Mouse (Mus musculus): Measurements from ENCODE around the gene Prpf6.
A peak's percentile ranks its signal among the peaks of the same experiment; 100 is the strongest.

Gene Prpf6

DNA sequence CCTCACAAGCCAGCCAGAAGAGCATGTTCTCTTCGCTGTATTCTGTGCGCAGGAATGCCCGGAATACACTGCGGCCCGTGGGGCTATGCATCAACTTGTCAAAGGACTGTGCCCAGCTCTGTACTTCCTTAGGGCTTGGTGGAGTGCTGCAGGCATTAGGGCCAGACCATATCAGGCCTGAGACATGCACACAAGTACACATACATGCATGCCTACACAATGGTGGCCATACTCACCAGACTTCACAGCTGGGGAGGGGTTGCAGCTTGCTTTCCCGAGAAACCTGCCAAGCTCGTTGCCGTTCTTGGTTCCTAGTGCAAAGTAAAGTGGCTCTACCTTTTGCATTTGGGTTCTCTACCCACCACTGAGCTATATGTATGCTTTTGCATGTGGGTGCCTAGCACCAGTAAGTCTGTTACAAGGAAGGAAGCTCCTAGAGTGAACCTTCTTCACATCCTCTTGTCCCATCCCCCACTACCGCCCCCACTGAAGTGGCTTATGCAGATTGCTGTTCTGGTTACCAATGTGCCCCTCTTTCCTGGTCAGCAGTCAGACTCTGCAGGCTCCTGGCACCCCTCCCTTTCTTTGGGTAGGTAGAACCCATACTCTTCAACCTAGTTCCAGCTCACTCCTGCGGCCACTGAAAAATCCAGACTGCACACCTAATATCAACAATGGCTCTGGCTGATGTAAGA lies 97.9 kb downstream of the Prpf6 start:
- no peak for DNase-seq (ENCODE audit: low spot score)

DNA sequence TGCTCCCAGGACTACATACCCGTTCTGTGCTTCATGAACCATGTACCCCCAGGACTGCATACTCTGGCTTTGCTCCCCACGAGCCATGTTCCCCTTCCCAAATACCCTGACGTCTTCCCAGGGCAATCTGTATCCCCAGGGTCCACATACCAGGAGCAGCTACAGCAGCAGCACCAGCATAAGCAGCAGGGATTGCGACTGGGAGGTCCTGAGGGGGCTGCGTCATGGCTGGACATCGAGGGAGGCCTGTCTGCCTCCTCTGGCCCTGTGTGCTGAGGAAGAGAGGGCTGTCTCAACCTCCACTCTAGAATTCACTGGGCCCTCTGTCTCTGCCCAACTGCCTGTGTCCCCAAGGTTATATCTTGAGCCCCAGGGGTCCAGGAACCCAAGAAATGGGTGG lies 99.4 kb downstream of the Prpf6 start:
- no peak for DNase-seq (ENCODE audit: low spot score)

- DNase-seq (ENCODE audit: low spot score): no peak
Observed at GRCm38 (mm10) chr2:181691571-181691970, 99.9 kb downstream of the Prpf6 start.

- DNase-seq (ENCODE audit: low spot score): no peak
Observed at GRCm38 (mm10) chr2:181692304-181692703, 100.6 kb downstream of the Prpf6 start.

DNA sequence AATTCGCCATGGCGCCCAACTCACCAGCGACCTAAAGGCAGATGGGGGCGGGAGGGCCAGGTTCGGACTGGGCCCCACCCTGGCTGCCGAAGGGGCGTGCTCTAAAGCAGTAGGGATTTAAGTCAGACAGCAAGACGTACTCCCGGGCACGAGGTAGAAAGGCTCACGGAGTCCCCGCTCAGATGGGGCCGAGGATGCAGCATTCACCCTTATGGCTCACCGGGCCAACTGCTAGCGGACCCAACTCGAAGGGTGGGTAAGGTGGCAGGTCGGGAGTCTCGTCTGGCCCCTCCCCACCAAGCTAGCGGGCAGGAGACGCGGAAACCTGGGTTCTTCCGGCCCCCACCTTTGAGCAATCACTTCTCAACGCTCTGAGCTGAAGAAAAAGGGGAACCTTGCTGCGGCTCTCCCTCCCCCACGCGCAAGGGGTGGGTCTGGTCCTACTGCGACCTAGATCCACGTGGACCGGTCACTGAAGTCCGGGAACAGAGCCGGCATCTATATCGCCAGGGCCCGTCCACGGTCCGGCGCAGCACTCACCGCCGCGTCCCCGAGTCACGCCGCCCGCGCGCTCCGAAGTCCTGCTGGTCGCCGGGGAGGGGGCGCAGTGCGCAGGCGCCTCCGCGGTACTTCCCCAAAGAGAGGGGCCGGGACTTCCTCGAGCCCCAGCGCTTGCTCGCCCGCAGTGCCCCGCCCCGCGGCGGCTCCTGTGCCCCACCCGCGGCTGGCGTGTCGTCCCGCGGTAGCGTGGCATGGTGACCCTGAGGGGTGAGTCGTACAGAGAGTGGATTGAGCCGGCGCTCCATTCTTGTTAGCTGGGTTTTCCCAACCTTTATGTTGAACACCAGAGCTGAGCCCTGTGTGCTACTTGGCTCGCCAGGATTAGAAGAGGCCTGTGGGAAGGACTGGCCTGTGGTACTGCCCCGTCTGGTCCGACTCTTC lies 101.9 kb downstream of the Prpf6 start, which contains the start of gene Rgs19:
Gene Rgs19, minus strand, starts transcription at position 639 of the 942 bp plus-strand sequence.
- DNase-seq (ENCODE audit: low spot score): peak; percentile 78

DNA sequence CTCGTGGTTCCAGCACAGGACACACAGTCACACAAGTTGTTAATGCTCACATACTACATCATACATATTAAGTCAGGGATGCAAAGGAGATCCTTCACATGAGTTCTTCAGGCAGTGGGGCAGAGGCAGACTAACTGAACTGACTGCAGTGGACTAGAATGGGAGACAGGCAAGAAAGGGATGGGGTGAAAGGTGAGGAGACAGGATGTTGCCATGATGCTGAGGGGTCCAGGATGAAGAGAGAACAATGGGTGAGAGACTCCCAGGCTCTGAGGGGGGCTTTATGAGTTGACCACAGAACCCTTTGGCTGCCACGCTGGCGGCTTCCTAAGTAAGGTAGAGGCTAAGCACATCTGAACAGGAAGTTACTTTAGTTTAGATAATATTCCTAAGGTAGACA lies 102.9 kb downstream of the Prpf6 start:
- DNase-seq (ENCODE audit: low spot score): no peak

GRCm38 (mm10) chr2:181695776-181696175 lies 104.1 kb downstream of the Prpf6 start:
- no peak for DNase-seq (ENCODE audit: low spot score)

- no peak for DNase-seq (ENCODE audit: low spot score)
Observed at GRCm38 (mm10) chr2:181696801-181697420, 105.2 kb downstream of the Prpf6 start.

- no peak for DNase-seq (ENCODE audit: low spot score)
Observed at GRCm38 (mm10) chr2:181698241-181698640, 106.6 kb downstream of the Prpf6 start, which contains the start of gene Lkaaear1. Gene Lkaaear1, minus strand, starts transcription at chr2:181698442.
